Mouse (Mus musculus) neural tube, embryonic 15.5 days (tissue): ENCODE data around the gene Fxyd7. TPM values are rescaled to one million over a fixed set of nuclear protein-coding genes. Genes with fewer than 3 reads are reported as not detected.

Experiments used
- ATAC-seq: fragments of 200-750 bp; cut with Nextera tagmentation; 2 replicates; pipeline ENCODE4 v1.8.0; 2017; ENCODE audit warnings: mild to moderate bottlenecking, moderate TSS enrichment, moderate library complexity; ENCODE audit not compliant: low FRiP score
- H3K27ac ChIP-seq: fragments of 300-500 bp; sonication (generic); replicated peaks from 2 replicates; pipeline ENCODE4 v1.5.1; 2015; ENCODE audit warnings: mild to moderate bottlenecking, inconsistent platforms
- H3K27me3 ChIP-seq: fragments of 300-500 bp; sonication (generic); replicated peaks from 2 replicates; pipeline ENCODE4 v1.6.1; 2015; ENCODE audit warnings: inconsistent platforms
- H3K36me3 ChIP-seq: fragments of 300-500 bp; sonication (generic); 2 replicates; pipeline ENCODE4 v1.6.1; 2015; ENCODE audit warnings: inconsistent platforms
- H3K4me1 ChIP-seq: fragments of 300-500 bp; sonication (generic); 2 replicates; pipeline ENCODE4 v1.6.1; 2015; ENCODE audit warnings: inconsistent platforms
- H3K4me2 ChIP-seq: fragments of 300-500 bp; sonication (generic); 2 replicates; pipeline ENCODE4 v1.6.1; 2015; ENCODE audit warnings: inconsistent platforms, mild to moderate bottlenecking, moderate library complexity
- H3K4me3 ChIP-seq: fragments of 300-500 bp; sonication (generic); replicated peaks from 2 replicates; pipeline ENCODE4 v1.5.1; 2015; ENCODE audit warnings: mild to moderate bottlenecking, inconsistent platforms
- H3K9ac ChIP-seq: fragments of 300-500 bp; sonication (generic); replicated peaks from 2 replicates; pipeline ENCODE4 v1.6.1; 2015; ENCODE audit warnings: mild to moderate bottlenecking, inconsistent platforms
- H3K9me3 ChIP-seq: fragments of 300-500 bp; sonication (generic); replicated peaks from 2 replicates; pipeline ENCODE4 v1.6.1; 2016; ENCODE audit warnings: inconsistent platforms
- WGBS: fragments of 180-500 bp; shearing (Covaris S2); methylation state at CpG from one replicate; pipeline ENCODE4 v1.1.7; 2015; ENCODE audit warnings: mixed read lengths; 5-methylcytosine and 5-hydroxymethylcytosine counted together
- polyA plus RNA-seq: library from polyadenylated mRNA; unstranded; fragments of >200 nt; fragmentation: Nextera tagmentation; extraction: Ambion mirVana; gene quantifications from 2 replicates; pipeline ENCODE4 v1.2.1, GENCODE M21; 2015

Gene Fxyd7
- polyA plus RNA-seq, 1 experiment from 2014 or later, result 417 TPM

DNA sequence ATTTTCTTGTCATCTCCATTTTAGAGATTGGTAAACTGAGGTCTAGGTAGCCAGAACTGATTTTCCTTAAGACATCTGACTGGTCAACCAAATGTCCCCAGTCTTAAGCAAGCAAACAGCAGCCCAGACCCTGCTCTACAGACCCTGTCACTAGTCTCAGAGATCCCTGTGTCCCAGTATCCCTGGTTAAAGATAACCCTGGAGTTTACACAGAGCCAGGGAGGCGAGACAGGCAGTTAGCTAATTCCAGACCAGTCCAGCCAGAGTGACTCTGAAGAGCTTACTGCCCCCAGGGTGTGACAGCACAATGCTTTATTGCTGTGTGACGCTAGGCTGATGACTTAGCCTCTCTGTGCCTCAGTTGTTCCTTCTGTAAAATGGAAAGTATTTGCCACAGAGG lies 5.8 kb upstream of the Fxyd7 start, which contains the start of gene Fxyd1:
Gene Fxyd1 (minus strand): TSS at position 129 of the 400 bp plus-strand sequence.
- H3K9ac ChIP-seq, result no peak within 1 kb of the TSS
- H3K27ac ChIP-seq, result no peak within 1 kb of the TSS
- H3K4me3 ChIP-seq, result no peak within 1 kb of the TSS
- ATAC-seq, result no peak
- no peaks in the 10 kb centered on the region for H3K36me3 ChIP-seq
- H3K4me2 ChIP-seq, result no peak within 1 kb of the TSS
- peaks cover 21% of the 10 kb centered on the region for H3K4me1 ChIP-seq
- 73% methylated on average over 2 of the region's 2 CpGs for WGBS
- peaks cover 28% of the 10 kb centered on the region for H3K27me3 ChIP-seq
- no peaks in the 10 kb centered on the region for H3K9me3 ChIP-seq

DNA sequence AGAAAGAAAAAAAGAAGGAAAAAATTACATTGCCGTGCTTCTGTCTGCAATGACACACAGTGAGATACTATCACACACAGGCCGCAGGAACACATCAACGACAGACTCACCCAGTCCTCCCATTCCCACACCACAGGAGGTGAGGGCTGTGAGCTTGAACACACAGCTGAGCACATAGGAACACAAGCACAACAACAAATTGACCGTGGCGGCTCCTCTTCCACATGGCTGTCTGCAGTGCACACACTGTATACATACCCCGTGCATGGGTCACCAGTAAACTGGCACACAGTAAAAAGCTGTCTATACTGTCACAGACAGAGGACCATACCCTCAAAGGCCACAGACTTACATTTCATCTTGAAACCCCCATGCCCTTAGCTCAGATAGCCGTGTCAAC lies 5.2 kb upstream of the Fxyd7 start:
- peaks cover 27% of the 10 kb centered on the region for H3K4me1 ChIP-seq
- no peaks in the 10 kb centered on the region for H3K36me3 ChIP-seq
- no peak overlapping the region for H3K4me2 ChIP-seq
- peaks cover 35% of the 10 kb centered on the region for H3K27me3 ChIP-seq
- no peak overlapping the region for H3K27ac ChIP-seq
- WGBS, result 75% methylated on average over 7 of the region's 7 CpGs
- no peak overlapping the region for H3K9ac ChIP-seq
- no peaks in the 10 kb centered on the region for H3K9me3 ChIP-seq
- H3K4me3 ChIP-seq, result no peak overlapping the region
- no peak for ATAC-seq

DNA sequence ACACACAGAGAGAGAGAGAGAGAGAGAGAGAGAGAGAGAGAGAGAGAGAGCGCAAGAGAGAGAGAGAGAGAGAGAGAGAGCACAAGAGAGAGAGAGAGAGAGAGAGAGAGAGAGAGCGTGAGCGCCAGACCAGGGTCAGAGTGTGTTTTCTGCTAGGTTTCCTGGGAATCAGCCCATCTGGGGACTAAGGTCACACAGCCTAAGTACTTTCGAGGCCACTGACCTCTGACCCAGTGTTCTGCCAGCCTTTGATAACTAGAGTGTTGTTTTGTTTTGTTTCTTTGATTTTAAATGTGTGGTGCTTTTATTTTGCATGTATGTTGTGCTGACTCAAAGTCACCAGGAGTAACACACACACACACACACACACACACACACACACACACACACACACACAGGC lies 4.6 kb upstream of the Fxyd7 start:
- no peak overlapping the region for H3K27ac ChIP-seq
- H3K27me3 ChIP-seq, result peaks cover 40% of the 10 kb centered on the region
- peaks cover 33% of the 10 kb centered on the region for H3K4me1 ChIP-seq
- no peaks in the 10 kb centered on the region for H3K9me3 ChIP-seq
- 28% methylated on average over 3 of the region's 4 CpGs for WGBS
- no peak overlapping the region for H3K9ac ChIP-seq
- no peaks in the 10 kb centered on the region for H3K36me3 ChIP-seq
- no peak overlapping the region for H3K4me2 ChIP-seq
- H3K4me3 ChIP-seq, result no peak overlapping the region
- no peak for ATAC-seq

DNA sequence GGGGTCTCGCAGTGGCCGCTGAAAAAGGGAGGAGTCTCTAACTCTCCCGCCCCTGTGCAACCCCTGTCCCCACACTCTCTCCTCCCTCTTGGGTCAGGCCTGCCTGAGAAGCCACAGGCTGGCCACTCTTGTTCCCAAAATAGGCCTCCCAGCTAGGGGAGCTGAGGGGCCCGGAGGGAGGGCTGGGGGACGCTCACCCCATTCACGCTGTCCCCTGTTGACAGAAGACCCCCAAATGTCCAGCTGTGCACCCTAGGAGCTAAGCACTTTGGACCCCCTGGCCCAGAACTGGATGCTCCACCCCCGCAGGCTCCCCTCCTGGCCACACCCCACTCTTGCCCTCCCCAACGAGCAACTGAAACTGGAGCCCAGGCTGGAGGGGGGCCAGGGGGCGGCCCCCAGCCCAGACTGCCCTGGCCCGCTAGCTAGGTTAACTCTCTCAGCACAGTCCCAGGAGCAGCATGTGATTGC lies 4.1 kb upstream of the Fxyd7 start:
- Histone ChIP-seq H3K9ac (no peak overlapping the region), H3K27me3 (peaks cover 43% of the 10 kb centered on the region), H3K4me3 (0 out of 2 replicates have a peak overlapping the region, but pooled peaks have one; percentile 10), H3K27ac (no peak overlapping the region; the same call in 1 of the 2 replicates), H3K4me1 (peaks cover 38% of the 10 kb centered on the region), H3K9me3 (no peaks in the 10 kb centered on the region), H3K36me3 (no peaks in the 10 kb centered on the region), H3K4me2 (peak overlapping the region; percentile 26)
- WGBS, result 7% methylated on average over 10 of the region's 10 CpGs
- no peak for ATAC-seq

DNA sequence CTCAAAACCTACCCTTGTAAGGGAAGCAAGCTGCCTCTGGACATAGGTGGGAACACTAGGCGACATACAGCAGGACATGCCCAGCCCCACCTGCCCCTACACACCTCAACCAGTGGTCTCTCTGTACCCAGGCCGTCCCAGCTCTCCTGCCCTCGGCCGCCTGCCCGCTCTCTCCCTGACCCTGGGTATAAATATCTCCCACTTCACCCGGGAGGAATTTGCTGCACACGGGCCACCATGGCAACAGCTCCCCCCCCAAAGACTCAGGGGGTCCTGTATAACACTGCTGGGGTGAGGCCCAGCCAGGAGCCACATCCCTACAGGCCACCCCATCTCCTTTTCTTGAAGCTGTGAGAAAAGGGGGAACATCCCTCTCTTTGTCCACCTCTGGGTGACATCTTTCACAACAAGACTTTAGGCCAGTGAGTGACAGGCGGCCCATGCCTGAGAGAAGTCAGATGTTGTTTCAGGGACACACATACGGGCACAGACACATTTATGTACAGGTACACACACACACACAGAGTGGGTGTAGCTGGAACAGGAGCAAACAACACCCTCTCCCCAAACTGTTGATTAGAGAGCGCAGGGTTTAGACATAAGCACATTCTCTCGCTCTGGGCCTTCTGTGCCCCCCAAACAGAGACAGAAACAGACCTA lies 3.5 kb upstream of the Fxyd7 start:
- 52% methylated on average over 11 of the region's 11 CpGs for WGBS
- Histone ChIP-seq H3K9ac (no peak overlapping the region), H3K4me1 (peaks cover 44% of the 10 kb centered on the region), H3K36me3 (no peaks in the 10 kb centered on the region), H3K4me2 (peak overlapping the region; percentile 26), H3K27me3 (peaks cover 43% of the 10 kb centered on the region), H3K4me3 (no peak overlapping the region; the same call in 1 of the 2 replicates), H3K9me3 (no peaks in the 10 kb centered on the region), H3K27ac (no peak overlapping the region; the same call in 1 of the 2 replicates)
- ATAC-seq, result no peak

DNA sequence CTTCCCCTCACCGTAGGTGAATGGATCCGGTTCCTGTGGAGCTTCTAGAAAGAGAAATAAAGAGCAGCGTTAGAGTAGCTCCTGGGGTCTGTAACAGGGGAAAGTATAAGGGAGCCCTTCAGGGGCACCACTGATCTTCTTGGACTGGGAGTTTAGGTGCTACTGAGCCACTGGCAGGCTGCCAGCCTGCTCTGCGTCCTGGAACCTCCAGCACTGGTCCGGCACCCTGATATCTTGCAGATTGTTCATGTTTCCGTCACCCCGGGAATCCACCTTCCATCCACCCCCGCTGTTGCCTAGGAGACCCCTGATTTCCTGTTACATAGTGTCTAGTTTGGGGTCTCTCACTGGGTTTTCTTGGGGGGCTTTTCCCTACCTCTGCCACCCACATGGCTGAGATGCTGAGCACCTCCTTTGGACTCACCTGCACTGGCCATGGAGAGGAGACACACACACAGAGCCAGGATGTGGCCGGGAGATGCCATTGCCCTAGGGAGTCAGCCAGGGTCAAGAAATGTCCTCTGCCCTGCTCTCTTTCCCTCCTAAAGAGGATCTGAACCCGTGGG lies 2.7 kb upstream of the Fxyd7 start:
- Histone ChIP-seq H3K36me3 (no peaks in the 10 kb centered on the region), H3K9ac (0 out of 2 replicates have a peak overlapping the region, but pooled peaks have one; percentile 10), H3K27ac (no peak overlapping the region), H3K4me2 (peak overlapping the region; percentile 65; the same call in 1 of the 2 replicates), H3K4me1 (peaks cover 50% of the 10 kb centered on the region), H3K9me3 (no peaks in the 10 kb centered on the region), H3K4me3 (no peak overlapping the region), H3K27me3 (peaks cover 43% of the 10 kb centered on the region)
- ATAC-seq, result no peak
- WGBS, result 32% methylated on average over 10 of the region's 10 CpGs

DNA sequence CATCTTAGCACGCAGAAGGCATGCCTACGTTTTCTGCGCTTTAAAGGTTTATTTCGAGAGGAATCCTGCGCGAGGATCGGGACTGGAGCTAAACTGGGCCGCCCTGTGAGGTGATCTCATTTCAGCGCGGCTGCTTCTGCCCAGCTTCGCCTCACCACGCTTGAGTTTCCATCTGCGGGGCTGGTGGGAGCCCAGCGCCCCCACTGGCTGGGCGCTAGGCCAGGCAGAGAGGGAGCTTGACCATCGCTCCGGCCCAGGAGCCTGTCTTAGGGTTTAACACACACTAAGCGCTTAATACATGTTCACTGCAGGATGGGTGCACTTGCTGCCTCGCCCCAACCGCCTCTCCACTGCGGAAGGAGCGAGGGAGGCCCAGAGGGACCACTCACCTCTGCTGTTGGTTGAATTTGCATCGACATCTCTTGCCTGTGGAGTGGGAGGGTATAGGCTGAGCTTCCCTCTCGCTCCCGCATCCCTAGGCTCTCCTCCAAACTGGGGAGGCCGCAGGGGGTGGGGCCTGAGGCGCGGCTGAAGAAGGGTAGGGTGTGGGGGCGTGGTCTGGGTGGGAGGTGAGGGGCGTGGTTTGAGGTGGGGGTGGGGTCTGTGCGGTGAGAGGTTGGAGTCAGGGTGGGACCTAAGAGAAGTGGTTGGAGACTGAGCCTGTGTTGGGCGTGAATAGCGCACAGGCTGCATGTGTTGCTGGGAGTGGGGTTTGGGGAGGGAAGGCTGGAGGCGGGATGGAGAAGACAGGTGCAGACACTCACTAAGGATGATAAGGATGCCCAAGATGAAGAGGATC lies 1.6 kb upstream of the Fxyd7 start:
- peak overlapping the region; percentile 65 for H3K4me2 ChIP-seq
- no peak overlapping the region for H3K27ac ChIP-seq
- peaks cover 43% of the 10 kb centered on the region for H3K27me3 ChIP-seq
- WGBS, result 2% methylated on average over 34 of the region's 34 CpGs
- no peaks in the 10 kb centered on the region for H3K9me3 ChIP-seq
- ATAC-seq, result 0 out of 2 replicates have a peak, but pooled peaks have one; percentile 7
- H3K9ac ChIP-seq, result no peak overlapping the region
- peak overlapping the region; percentile 52 for H3K4me3 ChIP-seq
- peaks cover 51% of the 10 kb centered on the region for H3K4me1 ChIP-seq
- no peaks in the 10 kb centered on the region for H3K36me3 ChIP-seq

DNA sequence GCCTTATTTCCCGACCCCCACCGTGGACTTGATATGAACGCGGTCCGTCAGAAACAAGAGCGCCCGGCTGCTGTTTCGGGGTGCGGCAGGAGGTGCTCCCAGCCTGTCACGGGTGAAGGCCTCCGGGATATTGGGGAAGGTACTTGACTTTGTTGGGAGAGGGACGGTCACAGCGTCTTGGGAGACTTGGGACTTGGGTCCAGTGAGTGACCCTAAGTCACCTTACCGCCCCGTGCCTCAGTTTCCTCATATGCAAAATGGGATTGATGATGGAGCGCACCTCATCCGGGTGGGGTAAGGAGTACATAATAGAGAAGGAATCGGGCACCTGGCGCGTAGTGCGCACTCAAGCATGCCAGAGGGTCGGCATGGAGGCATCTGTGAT lies 976 bp upstream of the Fxyd7 start:
- H3K9me3 ChIP-seq, result no peaks in the 10 kb centered on the region
- H3K9ac ChIP-seq, result no peak overlapping the region
- 3% methylated on average over 22 of the region's 22 CpGs for WGBS
- peaks cover 51% of the 10 kb centered on the region for H3K4me1 ChIP-seq
- H3K27me3 ChIP-seq, result peaks cover 43% of the 10 kb centered on the region
- peak overlapping the region; percentile 52 for H3K4me3 ChIP-seq
- no peaks in the 10 kb centered on the region for H3K36me3 ChIP-seq
- H3K4me2 ChIP-seq, result peak overlapping the region; percentile 65
- no peak for ATAC-seq
- no peak overlapping the region for H3K27ac ChIP-seq

DNA sequence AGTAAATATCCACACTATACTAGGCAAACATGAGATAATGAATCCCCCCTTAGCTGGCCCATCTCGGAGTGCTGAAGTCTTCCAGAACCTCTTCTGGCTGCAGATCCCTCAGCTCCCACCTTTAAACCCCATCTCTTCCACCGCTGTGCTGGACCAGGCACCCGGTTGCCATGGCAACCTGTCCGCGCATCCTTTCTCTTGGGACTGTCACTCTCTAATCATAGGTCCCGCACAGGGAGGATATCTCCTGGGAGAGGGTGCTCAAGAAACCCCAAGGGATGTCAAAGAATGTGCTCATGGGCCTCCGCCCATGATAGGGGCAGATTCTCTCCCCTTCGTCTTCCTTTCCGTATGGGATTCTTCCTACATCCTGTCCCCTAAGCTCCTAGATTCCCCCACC lies 346 bp downstream of the Fxyd7 start:
- H3K4me3 ChIP-seq, result peak overlapping the region; percentile 52
- H3K27ac ChIP-seq, result peak overlapping the region; percentile 57
- peaks cover 51% of the 10 kb centered on the region for H3K4me1 ChIP-seq
- peak overlapping the region; percentile 63 for H3K9ac ChIP-seq
- WGBS, result 2% methylated on average over 9 of the region's 9 CpGs
- H3K9me3 ChIP-seq, result no peaks in the 10 kb centered on the region
- peaks cover 47% of the 10 kb centered on the region for H3K27me3 ChIP-seq
- ATAC-seq, result peak; percentile 31; the same call in 1 of the 2 replicates
- H3K4me2 ChIP-seq, result peak overlapping the region; percentile 65
- H3K36me3 ChIP-seq, result no peaks in the 10 kb centered on the region

DNA sequence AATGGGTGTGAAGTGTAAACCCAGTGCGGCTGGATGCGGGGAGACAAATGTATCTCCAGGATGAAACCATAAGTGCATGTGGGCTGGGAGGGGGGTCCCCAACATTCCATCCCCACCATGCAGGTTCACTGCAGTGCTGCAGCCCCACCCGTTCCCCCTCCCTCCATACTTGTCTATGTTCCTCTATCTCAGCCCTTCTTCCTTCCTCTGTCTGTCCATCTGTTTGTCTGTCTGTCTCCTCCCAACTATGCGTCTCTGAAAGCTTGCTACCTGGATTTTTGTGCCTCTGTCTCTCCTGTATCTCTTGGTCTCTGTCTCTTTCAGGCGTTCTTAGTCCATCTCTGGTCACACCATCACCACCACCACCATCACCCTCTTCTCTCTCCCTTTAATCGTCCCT lies 780 bp downstream of the Fxyd7 start:
- H3K27ac ChIP-seq, result peak overlapping the region; percentile 57
- H3K4me1 ChIP-seq, result peaks cover 50% of the 10 kb centered on the region
- peak overlapping the region; percentile 65 for H3K4me2 ChIP-seq
- H3K4me3 ChIP-seq, result peak overlapping the region; percentile 52
- no peaks in the 10 kb centered on the region for H3K9me3 ChIP-seq
- H3K27me3 ChIP-seq, result peaks cover 50% of the 10 kb centered on the region
- ATAC-seq, result 0 out of 2 replicates have a peak, but pooled peaks have one; percentile 3
- H3K9ac ChIP-seq, result peak overlapping the region; percentile 63
- no peaks in the 10 kb centered on the region for H3K36me3 ChIP-seq
- 3% methylated on average over 6 of the region's 6 CpGs for WGBS

DNA sequence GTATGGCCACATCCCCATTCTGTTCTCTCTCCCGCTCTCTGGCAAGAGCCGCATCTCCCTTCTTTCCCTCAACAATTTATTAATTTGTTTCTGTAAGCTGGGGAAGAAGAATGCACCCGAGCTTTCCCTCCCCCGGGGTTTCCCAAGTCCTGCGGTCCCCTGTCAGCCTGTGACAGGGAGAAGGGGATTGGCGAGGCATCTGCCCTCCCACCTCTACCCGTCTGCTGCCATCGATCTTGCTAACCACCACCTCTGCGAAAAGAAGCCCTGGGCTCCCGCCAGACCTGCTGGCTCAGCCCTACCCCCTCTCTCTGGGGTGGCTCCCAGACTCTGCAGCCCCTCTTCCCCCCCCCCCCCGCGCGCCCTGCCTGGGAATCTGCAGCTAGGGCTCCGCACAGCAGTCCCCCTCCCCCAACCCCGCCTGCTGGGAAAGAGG lies 1.4 kb downstream of the Fxyd7 start:
- Histone ChIP-seq H3K4me3 (peak overlapping the region; percentile 52), H3K4me1 (peaks cover 48% of the 10 kb centered on the region)

More for the DNA sequence above, 1.4 kb downstream of the Fxyd7 start:
- Histone ChIP-seq H3K9me3 (no peaks in the 10 kb centered on the region), H3K4me2 (peak overlapping the region; percentile 65), H3K9ac (peak overlapping the region; percentile 63), H3K27me3 (peaks cover 55% of the 10 kb centered on the region), H3K36me3 (no peaks in the 10 kb centered on the region), H3K27ac (peak overlapping the region; percentile 57)
- WGBS, result 1% methylated on average over 12 of the region's 15 CpGs
- peak; percentile 42 for ATAC-seq
